Mouse (Mus musculus): ENCODE results near the gene Cfap54.

Cfap54 gene

DNA sequence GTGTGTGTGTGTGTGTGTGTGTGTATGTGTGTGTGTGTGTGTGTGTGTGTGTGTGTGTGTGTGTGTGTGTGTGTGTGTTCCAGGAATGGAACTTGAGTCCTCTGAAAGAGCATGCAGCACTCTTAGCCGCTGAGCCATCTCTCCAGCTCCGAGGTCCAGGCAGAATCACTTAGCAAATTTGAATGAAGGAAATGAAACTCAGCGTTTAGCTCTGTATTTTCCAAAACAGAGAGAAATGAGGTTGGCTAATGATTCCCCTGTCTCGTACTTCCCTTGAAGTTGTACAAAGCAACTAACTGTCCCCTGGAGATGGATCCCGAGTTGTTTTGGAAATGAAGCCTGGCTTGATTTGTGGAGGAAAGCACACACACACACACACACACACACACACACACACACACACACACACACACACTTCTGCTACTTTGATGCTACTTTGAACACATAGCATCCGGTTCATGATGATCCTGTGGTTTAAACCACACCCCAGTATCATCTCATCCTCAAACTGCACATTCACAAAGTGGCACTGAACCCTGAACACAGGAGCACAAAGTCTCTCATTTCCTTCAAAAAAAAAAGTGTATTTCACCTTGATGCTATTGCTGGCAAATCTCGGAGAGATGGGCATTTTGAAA lies 290.4 kb downstream of the Cfap54 start:
- DNase-seq (ENCODE audit: extremely low read depth, low read depth, low spot score), result no peak

DNA sequence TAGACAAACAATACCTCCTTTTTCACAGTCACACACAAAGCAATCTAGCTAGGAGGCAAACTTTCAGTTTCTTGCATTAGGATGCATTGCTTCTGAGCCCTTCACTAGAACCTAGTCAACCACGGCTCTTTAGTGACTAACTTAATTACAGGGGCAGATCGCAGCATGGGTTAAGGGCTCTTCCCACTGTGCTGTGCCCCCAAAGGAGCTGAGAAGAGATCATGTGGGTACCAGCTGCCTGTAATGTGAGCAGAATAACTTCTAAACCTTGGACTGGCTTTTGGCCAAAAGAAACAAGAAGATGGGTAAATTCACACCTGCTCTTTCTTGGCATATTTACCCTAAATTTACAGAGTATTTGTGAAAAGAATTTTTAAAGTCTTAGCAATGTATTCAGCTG lies 291.2 kb downstream of the Cfap54 start:
- no peak for DNase-seq (ENCODE audit: extremely low read depth, low read depth, low spot score)

DNA sequence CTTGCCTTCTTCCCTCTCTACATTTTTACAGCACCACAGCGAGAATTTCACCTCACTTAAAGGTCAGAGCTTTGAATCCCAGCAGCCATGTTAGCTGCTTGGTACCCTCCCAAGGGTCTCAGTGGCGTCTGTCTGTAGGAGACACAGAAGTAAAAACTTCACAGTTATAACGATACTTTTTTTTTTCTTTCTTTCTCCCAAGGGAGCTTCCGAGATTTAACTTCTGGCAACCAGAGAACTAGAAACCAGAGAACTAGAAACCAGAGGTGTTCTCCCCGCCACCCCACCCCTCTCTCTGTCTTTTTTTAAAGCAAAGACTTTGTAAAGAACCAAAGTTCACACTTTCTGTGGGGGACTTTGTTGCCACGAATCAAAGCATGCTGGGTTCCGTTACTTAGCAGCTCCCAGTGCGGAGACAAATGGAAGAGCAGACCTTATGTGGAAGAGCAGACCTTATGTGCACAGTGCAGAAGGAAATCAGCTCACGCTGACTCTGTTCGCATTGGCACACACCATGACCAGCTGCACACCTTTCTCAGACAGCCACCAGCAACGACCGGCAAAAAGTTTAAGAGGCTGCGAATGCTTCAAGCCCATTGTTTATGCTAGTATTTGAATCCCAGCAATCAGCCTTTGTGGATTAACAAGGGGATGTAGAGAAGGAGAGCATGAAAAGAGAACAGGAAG lies 292.9 kb downstream of the Cfap54 start:
- DNase-seq (ENCODE audit: extremely low read depth, low read depth, low spot score), result no peak

DNA sequence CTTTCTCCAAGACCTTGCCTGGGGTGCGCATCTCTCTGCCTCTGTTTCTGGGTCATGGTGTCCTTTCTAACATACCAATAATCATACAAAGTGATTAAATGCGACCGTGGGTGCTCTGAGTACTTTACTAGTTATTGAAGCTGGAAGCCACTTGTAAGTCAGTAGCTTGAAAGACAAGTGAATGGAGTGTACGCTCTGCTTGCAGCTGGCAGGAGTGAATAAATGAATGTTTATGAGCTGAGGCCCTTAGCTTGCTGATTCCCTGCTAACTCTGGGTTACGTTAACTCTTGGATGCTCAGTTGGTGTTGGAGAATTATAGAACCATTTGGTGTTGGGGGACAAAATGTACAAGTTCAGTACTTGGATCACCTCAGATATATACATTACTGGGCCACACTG lies 298.7 kb downstream of the Cfap54 start:
- DNase-seq (ENCODE audit: extremely low read depth, low read depth, low spot score), result no peak

DNA sequence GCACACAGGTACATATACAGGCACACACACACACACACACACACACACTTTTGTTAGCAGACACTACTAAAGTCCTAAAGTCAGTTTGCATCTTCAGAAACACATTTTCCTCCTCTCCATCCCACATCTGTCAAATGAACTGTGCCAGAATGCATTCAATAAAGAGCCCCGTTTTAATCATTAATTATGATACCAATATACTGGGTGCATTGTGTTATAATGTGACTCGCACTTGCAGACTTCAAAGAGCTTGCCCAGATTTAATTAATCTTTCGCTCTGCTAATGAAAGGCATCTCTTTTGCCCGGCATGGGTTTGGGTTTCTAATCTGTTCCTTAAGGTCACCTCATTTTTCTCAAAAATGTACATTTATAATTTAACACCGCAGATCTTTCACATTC lies 327.1 kb downstream of the Cfap54 start:
- DNase-seq (ENCODE audit: extremely low read depth, low read depth, low spot score), result no peak

DNA sequence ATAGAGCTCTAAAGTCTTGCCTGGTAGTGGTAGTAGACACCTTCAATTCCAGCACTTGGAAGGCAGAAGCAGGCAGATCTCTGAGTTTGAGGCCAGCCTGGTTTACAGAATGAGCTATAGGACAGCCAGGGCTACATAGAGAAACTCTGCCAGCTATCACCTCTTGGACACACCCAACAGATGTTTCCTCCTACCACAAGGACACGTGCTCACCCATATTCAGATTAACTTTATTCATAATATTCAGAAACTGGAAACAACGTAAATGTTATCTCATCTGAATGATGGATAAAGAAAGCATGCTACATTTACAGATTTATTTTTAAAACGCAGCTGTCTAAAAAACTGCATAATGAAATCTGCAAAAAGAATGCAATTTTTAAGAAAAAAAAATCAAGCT lies 351.1 kb downstream of the Cfap54 start:
- no peak for DNase-seq (ENCODE audit: extremely low read depth, low read depth, low spot score)

DNA sequence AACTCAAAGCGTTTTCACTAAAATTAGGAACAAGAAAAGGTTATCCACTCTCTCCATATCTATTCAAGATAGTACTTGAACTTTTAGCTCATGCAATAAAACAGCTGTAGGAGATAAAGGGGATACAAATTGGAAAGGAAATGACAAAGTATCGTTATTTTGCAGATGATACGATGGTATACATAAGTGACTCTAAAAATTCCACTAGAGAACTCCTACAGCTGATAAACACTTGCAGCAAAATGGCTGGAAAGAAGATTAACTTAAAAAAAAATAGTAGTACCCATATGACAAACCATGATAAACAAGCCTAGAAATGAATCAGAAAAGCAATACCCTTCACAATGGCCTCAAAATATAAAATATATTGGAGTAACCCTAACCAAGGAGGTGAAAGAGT lies 352.7 kb downstream of the Cfap54 start:
- DNase-seq (ENCODE audit: extremely low read depth, low read depth, low spot score), result no peak
